Mouse (Mus musculus) gastrocnemius, postnatal 14 days (tissue): Measurements from ENCODE around the gene Defb20. TPM values are rescaled to one million over a fixed set of nuclear protein-coding genes. Genes with fewer than 3 reads are reported as not detected.
"Not testable (repeated sequence)": the region's sequence is repeated elsewhere in the genome, so short reads cannot be mapped to it uniquely, and the experiment has no call there.

ENCODE experiments used
- DNase-seq: peaks from one replicate; pipeline ENCODE4 v3.0.0; 2021; ENCODE audit warnings: mixed read lengths
- intact Hi-C: fragments of 180-260 bp; cut with DNase I; formaldehyde crosslinking; loops from one replicate; pipeline ENCODE4 v1.15.1; 2025; ENCODE audit warnings: low total_unique reads
- long read RNA-seq, 2 experiments: library from polyadenylated mRNA; stranded (forward); transcript quantifications; one replicate each; pipeline ENCODE4 v2.0.0; 2021
- total RNA-seq, 2 experiments: library from RNA; stranded (reverse); gene quantifications; 2 replicates each; pipeline ENCODE4 v1.2.3; 2021

The Defb20 gene
- not detected for total RNA-seq
- long read RNA-seq, experiment 1, result 0 reads
- long read RNA-seq, experiment 2, result 0 reads

DNA sequence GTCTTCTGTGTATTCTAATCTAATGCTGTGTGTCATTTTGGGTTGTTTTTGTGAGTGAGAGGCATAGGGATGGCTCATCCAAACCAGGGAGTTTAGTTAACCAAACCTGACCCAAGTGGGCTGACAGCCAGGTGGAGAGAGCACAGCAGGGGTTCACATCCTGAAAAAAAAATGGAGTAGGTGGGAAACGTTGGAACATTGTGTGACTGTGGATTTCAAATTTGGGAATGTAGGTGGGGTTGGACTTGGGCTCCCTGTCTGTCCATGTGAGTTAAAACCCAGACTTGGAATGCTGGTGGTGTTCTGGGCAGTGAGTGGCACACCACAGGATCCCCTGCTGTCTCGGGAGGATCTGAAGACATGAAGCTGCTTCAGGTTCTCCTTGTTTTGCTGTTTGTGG, at the start of gene Defb20:
Gene Defb20 (plus strand): TSS at position 301 of the 400 bp plus-strand sequence.
- DNase-seq, result no peak
- intact Hi-C loops, result loop anchor here (10.0 kb wide), 1 partner anchor 68 kb away; the partner anchor contains the start of gene Defb29

DNA sequence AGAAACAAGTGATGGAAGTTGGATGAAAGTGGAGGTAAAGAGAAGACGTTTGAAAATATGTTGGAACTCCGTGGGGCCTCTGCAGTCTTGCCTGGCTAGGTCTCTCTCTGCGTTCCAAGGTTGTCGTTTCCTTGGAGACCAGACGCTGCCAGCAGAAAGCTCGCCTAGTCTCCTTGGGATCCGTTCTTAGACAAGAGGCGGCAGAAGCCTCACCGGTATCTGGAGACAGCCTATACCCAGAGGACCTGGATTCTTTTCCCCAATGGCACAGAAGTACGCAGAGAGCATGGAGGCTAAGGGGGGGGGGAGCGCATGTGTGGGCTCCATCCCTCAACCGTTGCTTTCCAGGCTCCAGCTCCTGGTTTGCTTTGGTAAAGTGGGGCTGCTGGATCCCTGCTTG, 49.4 kb upstream of the Defb20 start:
- intact Hi-C loops, result no loop called here
- DNase-seq, result no peak

DNA sequence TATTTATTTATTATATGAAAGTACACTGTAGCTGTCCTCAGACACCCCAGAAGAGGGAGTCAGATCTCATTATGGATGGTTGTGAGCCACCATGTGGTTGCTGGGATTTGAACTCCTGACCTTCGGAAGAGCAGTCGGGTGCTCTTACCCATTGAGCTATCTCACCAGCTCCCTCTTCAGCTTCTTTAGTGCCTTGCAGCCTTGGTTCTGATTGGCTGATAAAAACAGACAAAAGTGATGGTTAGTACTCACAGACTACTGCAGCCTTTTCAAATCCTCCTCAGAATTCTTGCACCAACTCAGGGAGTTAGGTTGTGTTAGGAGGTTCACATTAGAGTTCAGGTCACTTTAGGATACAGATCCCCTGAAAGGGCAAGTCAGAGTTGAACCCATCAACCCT, 48.4 kb upstream of the Defb20 start:
- intact Hi-C loops, DNase-seq: not testable (repeated sequence)

DNA sequence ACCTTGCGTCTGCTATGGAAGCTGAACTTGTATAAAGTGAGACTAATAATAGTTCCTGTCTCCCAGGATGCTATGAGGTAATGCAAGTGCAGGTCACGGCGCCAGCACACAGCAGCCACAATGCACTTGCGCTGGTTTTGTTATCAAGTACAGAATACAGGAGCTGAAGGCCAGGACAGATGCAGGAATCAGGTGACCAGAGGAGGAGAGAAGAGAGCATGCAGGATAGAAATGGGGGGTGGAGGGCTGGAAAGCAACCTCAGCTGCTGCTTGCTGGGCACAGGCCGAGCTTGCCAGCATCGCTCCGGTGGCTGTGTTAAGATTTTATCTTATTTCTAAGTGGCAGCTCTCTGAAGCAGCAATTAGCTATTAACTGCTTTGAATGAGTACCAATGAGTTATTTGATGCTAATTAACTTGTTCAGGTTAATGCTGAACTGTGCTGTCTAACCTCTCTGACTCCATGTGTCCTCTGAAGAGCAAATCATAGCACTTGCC, 40.4 kb upstream of the Defb20 start:
- DNase-seq, result no peak
- intact Hi-C loops, result loop anchor here (2.0 kb wide), 1 partner anchor 44 kb away; no protein-coding TSS in a partner anchor

DNA sequence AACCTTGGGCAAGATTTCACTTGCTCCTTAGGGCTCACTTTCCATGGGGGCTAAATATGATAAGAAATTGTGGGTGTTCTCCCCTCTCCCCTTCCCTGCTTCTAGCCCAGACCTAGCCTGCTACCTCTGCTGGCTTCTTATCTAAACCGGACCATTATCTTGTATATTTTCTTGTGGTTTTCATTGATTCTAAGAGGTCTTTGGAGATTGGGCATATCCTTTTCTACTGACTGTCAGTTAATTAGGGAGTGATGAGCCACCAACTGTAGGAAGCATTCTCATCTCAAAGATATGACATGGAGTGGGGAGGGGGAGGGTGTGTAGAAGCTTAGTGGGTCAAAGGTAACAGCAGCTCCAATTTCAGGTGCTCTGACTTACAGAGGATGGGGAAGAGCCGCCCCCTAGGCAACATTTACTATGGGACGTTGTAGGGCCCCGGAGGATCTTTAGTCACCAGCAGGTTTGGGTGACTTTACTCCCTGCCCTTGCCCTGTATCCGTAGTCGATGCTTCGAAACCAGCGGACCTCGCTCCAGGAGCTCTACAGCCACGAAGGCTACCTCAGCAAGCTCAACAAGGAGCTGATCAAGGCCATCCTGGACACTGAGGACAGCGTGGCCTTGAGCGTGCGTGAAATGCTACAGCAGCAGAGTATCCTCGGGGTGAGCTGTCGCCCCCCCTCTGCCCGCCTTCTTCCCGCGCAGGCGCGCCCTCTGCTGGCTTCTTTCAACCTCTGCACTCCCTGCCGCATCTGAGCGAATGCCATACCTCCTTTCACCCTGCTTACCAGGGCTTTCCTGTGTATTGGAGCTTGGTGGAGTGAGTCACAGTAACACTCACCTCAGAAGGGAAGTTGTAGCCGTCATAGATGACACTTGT, 39.6 kb upstream of the Defb20 start:
- peak; percentile 81 for DNase-seq
- intact Hi-C loops, result loop anchor here (2.0 kb wide), 1 partner anchor 44 kb away; no protein-coding TSS in a partner anchor

DNA sequence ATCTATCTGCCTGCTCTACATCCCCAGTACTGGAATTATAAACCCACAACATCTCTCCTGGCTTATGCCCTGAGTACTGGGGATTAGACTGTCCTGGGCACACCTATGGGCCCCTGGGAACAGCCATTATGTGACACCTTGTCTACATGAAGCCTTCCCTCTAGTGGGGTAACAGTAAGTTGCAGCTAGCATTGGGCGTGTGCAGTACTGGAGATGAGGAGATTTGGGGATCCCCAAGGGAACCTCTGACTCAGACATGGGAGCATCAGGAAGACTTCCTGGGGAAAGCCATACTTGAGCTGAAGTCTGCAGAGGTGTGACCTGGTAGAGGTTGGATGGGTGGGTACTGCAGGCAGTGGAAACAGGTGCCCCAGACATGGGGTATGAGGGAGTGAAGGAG, 37.9 kb upstream of the Defb20 start:
- intact Hi-C loops, result no loop called here

DNA sequence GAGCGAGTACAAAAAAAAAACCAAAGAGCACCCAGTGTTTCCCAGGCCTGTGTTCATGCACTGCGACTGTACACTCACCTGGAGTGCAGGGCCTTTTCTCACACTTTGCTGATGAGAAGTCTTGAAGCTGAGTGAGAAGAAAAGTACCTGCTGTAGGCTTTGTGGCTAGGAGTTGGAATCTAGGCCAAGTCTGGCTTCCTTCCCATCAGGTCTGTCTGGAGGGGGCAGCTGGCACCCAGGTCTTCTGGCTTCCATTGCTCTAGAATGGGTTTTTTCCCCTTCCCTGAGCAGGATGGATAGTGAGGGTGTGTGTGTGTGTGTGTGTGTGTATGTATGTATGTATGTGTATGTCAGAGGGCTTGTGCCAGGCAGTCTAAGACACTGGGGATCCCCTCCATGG, 37.0 kb upstream of the Defb20 start:
- DNase-seq, result no peak
- intact Hi-C loops, result no loop called here

More for the DNA sequence above, 37.9 kb upstream of the Defb20 start:
- DNase-seq, result no peak

DNA sequence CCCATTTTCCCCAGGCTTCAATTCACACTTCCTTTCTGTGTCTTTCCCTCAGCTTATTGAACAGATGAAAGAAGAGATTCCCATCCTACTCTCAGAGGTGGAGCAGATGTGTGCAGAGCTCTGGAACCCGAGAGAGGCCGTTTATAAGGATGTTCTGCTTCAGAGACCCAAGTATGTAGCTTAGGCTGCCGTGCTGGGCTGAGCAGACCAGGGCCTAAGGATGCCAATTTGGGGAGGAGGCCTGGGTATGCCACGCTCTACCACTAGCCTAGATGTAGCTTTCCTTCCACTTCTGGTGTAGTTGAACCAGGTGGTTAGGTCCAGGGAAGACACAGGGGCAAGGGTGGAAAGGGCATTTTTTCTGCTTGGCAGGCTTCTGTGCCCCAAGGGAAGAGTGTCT, 34.5 kb upstream of the Defb20 start:
- no peak for DNase-seq
- intact Hi-C loops, result no loop called here

DNA sequence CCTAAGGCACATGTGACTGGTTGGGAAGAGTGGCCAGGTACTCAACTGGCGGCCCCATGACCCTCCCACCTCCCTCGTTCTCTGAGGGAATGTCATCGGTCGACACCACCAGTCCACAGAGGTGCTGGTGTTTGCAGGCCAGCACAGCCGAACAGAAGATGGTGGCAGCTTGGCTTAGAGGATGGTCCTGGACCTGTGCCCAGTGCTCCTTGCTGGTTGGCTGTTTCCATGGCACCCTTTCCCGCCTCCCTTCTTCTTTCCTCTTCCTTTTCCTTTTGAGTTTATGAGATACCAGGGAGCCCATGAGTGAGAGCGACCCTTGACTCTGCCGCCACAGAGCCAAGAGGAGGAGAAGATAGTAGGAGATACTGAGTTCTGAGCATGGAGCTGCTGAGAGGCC, 33.6 kb upstream of the Defb20 start:
- intact Hi-C loops, result no loop called here
- no peak for DNase-seq

DNA sequence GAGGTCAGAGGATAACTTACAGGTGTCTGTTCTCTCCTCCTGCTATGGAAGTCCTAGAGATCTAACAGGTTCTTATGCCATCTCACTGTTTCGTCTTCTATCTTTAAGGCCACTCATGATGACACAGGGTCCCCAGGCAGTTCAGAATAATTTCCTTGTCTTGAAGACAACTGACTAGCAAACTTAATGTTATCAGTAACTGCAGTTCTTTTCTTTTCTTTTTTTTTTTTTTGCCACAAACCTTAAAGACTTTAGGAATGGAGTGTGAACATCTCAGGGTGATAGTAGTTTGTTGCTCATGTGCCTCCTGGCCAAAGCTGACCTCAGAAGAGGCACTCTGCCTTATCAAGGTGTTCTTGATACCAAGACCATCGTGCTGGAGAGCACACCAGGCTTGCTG, 30.2 kb upstream of the Defb20 start:
- DNase-seq, result no peak
- intact Hi-C loops, result no loop called here

DNA sequence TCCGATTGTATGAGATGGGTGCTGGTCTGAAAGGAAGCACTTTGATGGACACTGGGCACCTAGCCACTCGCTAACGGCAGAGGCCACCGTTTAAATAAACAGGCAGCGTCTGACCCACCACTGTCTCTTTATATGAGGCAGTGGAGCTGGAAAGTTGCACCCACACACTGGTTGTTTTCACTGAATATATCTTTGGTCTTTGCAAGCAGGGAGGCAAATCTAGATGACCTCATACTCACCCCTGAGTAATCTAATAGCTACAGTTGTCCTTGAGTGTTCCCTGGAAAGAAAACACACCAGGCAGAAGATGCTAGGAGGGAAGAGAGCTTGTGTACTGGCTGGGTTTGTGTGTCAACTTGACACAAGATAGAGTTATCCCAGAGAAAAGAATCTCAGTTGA, 29.4 kb upstream of the Defb20 start:
- no peak for DNase-seq
- intact Hi-C loops, result no loop called here

DNA sequence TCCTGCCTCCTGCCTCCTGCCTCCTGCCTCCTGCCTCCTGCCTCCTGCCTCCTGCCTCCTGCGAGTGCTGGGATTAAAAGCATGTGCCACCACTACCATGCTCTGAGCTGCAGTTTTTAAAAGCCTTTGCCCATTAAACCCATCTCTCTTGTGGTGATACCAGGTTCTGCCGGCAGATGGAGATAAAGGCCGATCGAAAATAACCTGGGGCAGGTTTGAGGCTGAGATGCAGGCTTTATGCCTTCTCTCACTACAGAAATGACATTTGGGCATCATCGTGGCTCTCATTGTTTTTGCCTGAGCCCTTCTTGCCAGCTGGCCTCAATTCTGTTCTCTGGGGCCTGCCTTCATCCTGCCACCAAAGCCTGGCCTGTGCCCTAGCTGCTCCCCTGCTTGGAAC, 26.6 kb upstream of the Defb20 start:
- intact Hi-C loops, result no loop called here
- DNase-seq, result no peak

DNA sequence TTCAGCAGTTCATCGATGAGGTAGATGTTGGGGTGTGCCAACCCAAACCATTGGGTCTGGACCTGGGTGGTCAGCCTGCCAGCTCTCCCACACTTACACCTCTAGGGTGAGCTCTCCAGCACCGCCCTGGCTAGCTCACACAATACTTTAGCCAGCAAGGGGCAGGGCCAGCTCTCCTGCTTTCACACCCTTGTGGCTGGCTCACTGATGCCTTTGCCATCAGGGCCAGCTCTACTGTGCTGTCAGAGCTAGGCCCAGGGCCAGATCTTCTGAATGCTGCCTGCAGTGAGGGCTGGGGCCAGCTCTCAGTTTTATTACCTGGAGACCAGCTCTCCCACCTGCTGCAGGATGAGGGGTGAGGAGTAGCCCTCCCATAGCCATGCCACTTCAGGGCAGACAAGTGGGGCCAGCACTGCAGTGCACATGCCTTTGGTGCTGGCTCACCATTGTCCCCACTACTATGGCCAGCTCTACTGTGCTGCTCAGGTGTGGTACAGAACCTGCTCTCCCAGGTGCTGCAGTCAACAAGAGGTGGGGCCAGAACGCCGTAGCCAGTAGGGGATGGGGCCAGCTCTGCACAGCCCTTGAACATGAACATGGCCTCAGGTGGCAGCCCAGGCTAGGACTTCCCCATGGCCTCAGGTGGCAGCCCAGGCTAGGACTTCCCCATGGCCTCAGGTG, 24.6 kb upstream of the Defb20 start:
- intact Hi-C loops, result no loop called here
- peak; percentile 36 for DNase-seq

DNA sequence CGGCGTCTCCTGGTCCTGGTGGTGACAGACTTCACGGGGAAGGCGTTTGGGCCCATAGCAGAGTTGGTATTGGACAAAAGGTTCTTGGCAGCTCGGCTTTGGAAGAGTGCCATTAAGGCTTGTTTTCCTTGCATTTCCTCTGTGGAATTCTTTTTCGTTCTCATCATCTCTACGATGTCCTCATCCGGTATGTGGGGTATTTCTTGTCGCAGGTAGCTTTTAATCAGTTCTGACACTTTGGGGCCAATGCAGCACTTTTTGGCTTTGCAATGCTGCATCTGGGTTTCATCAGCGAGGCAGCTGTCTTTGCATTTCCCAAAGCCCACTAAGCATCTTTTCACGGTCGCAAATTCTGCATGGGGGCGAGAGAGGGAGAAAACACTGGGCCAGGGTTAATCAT, 17.6 kb upstream of the Defb20 start:
- DNase-seq, result no peak
- intact Hi-C loops, result no loop called here

DNA sequence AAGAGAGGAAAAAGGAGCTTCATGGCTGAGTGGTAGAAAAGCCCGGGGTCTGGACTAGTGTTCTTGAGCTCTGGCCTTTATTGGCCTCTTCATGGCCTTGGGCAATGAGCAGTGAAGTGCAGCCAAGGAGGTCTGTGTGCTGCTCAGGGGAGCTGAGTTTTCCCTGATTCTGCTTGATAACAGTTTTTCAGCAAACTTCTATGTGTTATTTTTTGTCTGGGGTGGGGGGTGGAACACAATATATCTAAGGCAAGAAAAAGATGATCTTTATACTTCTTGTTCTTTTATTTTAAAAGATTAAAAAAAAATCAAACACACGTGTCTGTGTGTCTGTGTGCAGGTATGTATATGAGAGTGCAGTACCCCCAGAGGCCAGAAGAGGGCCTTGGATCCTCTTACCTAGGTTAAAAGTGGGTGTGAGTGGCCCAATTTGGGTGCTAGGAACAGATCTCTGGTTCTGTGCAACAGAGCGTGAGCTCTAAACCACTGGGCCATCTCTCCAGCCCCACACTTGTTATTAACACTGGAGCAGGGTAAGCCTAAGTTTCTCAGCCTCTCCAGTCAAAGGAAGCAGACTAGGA, 12.2 kb upstream of the Defb20 start, which contains the start of gene Defb23:
Gene Defb23 (minus strand): TSS at position 51 of the 581 bp plus-strand sequence.
- DNase-seq, result no peak
- intact Hi-C loops, result no loop called here

DNA sequence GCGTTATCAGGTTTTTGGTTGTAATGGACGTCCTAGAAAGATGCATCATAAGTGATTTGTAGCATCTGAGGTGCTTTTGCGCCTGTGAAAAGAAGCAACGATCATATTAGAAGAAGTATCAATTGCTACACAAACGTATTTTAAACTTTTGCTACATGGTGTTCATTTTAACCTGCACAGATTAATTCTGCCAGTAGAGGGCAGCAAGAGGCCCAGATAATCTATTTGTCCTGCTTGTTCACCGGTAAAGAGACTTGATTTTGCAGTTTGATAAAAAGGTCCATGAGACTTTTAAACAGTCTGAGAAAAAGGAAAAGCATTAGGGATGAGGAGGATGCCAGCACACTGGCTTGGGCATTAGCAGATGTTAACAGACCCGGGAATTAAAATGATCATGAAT, 5.9 kb upstream of the Defb20 start:
- DNase-seq, result no peak
- intact Hi-C loops, result loop anchor here (10.0 kb wide), 1 partner anchor 74 kb away; the partner anchor contains the start of gene Defb29

DNA sequence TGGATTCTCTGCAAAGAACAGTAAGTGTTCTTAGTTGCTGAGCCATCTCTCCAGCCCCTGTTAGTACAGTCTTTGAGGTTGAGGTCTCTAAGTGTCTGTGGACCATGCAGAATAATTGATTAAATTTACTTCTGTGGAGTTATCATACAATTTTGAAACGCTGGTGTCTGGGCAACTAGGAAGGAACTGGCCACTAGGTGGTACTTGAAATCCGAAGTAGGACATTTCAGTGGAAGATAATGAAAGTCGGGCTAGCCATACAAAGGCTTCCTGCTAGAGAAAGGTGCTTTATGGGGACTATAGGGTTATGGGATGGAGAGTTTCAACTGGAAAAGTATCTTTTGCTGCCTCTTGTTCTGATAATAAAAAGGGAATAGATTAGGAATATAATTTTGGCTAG, 4.4 kb upstream of the Defb20 start:
- intact Hi-C loops, result loop anchor here (10.0 kb wide), 1 partner anchor 72 kb away; the partner anchor contains the start of gene Defb29
- no peak for DNase-seq

DNA sequence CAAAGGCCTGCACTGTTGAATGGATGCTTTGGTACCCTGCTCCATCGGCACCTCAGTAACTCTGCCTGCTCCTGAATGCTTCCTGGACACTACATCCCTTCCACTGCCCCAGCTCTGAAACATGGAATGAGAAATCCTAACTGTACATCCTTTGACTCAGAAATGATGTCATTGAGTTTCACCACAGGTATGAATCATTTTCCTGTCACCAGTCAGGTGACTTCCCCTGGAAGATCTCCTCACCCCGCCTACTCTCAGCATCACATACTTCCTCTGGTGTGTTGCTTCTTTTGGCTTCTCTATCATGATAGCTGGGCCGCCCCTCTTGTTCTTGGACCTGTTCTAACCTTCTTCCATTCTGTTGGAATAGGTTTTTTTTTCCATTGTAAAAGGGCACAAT, 4.0 kb downstream of the Defb20 start:
- intact Hi-C loops, result no loop called here
- no peak for DNase-seq

DNA sequence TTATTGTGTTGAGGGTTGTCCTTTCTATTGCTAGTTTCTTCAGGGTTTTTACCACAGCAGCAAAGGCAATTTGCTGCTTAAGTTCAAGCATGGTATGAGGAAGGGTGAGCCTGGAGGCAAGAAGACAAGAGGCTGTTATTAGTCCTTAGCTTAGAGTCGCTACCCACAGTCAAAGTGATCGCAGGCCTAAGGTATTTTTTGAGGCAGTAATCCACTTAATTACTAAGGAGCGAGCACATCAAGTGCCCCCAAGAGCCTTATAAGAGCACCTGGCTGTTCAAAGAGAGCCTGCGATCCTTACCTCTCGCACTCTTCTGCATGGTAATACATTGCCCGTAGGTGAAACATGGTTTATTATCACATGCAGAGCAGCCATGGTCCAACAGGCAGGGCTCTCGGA, 4.9 kb downstream of the Defb20 start:
- DNase-seq, result no peak
- intact Hi-C loops, result no loop called here

DNA sequence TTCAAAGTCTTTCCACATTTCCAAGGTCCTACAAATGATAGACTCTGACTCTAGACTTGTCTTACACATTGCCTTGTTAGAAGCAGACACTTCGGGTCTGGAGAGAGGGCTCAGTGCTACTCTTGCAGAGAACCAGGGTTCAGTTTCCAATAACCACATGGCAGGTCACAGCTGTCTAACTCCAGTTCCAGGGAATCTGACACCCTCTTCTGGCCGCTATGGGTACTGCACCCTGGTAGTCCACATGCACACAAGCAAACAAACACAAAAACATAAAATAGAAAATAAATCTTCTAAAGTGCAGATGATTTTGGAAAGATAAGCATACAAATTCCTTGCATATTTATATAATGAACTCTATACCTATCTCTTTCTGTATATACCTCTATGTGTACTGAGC, 10.2 kb downstream of the Defb20 start:
- no peak for DNase-seq
- intact Hi-C loops, result no loop called here
